Mouse (Mus musculus) adrenal gland, postnatal 25 days (tissue): Measurements from ENCODE around the gene Phf10. TPM values are rescaled to one million over a fixed set of nuclear protein-coding genes. Genes with fewer than 3 reads are reported as not detected.
"Not testable (repeated sequence)": the region's sequence is repeated elsewhere in the genome, so short reads cannot be mapped to it uniquely, and the experiment has no call there.

ENCODE experiments used
- DNase-seq: peaks from one replicate; pipeline ENCODE4 v3.0.0; 2021; ENCODE audit warnings: mixed read lengths
- long read RNA-seq: library from polyadenylated mRNA; stranded (forward); transcript quantifications from one replicate; pipeline ENCODE4 v2.0.0, GENCODE M21; 2021
- total RNA-seq: library from RNA; stranded (reverse); gene quantifications from 2 replicates; pipeline ENCODE4 v1.2.3, GENCODE M21; 2021

Gene Phf10
- 70.1 and 76.4 TPM in 2 replicates for total RNA-seq
- long read RNA-seq, transcript Phf10-201 (12 exons, 1,663 nt) = major isoform, 41 of 79 reads
- long read RNA-seq, partial matches to known transcripts = 9 of 79 reads
- long read RNA-seq, other reads (novel, unspliced or antisense) = 29 of 79 reads

GRCm38 (mm10) chr17:14960951-14961556 is at the start of gene Phf10:
Gene Phf10 (minus strand): TSS chr17:14961273.
- DNase-seq = peak; percentile 54

GRCm38 (mm10) chr17:15009706-15010413 is 48.8 kb upstream of the Phf10 start, which contains the start of gene Gm3435:
Gene Gm3435 (plus strand): TSS chr17:15010176.
- DNase-seq = not testable (repeated sequence)

- DNase-seq = not testable (repeated sequence)
Observed at GRCm38 (mm10) chr17:15009088-15009487, 48.0 kb upstream of the Phf10 start.

- not testable (repeated sequence) for DNase-seq
Observed at GRCm38 (mm10) chr17:15000047-15000446, 39.0 kb upstream of the Phf10 start.

- not testable (repeated sequence) for DNase-seq
Observed at GRCm38 (mm10) chr17:14994140-14994539, 33.1 kb upstream of the Phf10 start.

GRCm38 (mm10) chr17:14993139-14993832 is 32.2 kb upstream of the Phf10 start:
- not testable (repeated sequence) for DNase-seq

- DNase-seq = not testable (repeated sequence)
Observed at GRCm38 (mm10) chr17:14992522-14993138, 31.6 kb upstream of the Phf10 start.

- DNase-seq = not testable (repeated sequence)
Observed at GRCm38 (mm10) chr17:14990116-14990702, 29.1 kb upstream of the Phf10 start.

GRCm38 (mm10) chr17:14978362-14979038 is 17.4 kb upstream of the Phf10 start, which contains the start of the genes 9030025P20Rik and Gm3417:
Gene 9030025P20Rik (plus strand): TSS chr17:14978468.
Gene Gm3417 (minus strand): TSS chr17:14978790.
- DNase-seq = not testable (repeated sequence)

GRCm38 (mm10) chr17:14977718-14978361 is 16.8 kb upstream of the Phf10 start:
- not testable (repeated sequence) for DNase-seq

GRCm38 (mm10) chr17:14968373-14968913 is 7.4 kb upstream of the Phf10 start:
- DNase-seq = not testable (repeated sequence)

- DNase-seq = not testable (repeated sequence)
Observed at GRCm38 (mm10) chr17:14961557-14962154, 583 bp upstream of the Phf10 start.

- peak; percentile 17 for DNase-seq
Observed at GRCm38 (mm10) chr17:14960520-14960919, 553 bp downstream of the Phf10 start.

- DNase-seq = no peak
Observed at GRCm38 (mm10) chr17:14959979-14960378, 1.1 kb downstream of the Phf10 start.

- no peak for DNase-seq
Observed at GRCm38 (mm10) chr17:14958686-14959327, 2.3 kb downstream of the Phf10 start.

- no peak for DNase-seq
Observed at GRCm38 (mm10) chr17:14953452-14953851, 7.6 kb downstream of the Phf10 start.

GRCm38 (mm10) chr17:14949161-14949827 is 11.8 kb downstream of the Phf10 start:
- DNase-seq = no peak

- DNase-seq = no peak
Observed at GRCm38 (mm10) chr17:14944551-14944950, 16.5 kb downstream of the Phf10 start.

GRCm38 (mm10) chr17:14943729-14944059 is 17.4 kb downstream of the Phf10 start:
- DNase-seq = no peak
